Mouse (Mus musculus): ENCODE measurements around the gene Bphl. TPM values are rescaled to one million over a fixed set of nuclear protein-coding genes. Genes with fewer than 3 reads are reported as not detected.

The Bphl gene
- polyA plus RNA-seq, 2 experiments, result 34.4 to 44.3 TPM

- H3K9ac ChIP-seq (ENCODE audit: low read depth, low read length, severe bottlenecking), result no peak overlapping the region
- TF ChIP-seq POLR2A (IDR thresholded peaks at IDR 0.05; ENCODE audit: borderline replicate concordance, extremely low read depth, insufficient read depth, insufficient read length), result no peak
- no peaks in the 10 kb centered on the region for H3K27me3 ChIP-seq (ENCODE audit: control insufficient read depth, insufficient read depth, low read length)
- no peak overlapping the region for H3K4me3 ChIP-seq (replicated peaks; ENCODE audit: low read length)
- H3K9me3 ChIP-seq (ENCODE audit: control insufficient read depth, low read length), result no peaks in the 10 kb centered on the region
- ATAC-seq (ENCODE audit: low FRiP score, low read depth) (peak; percentile 41; the same call in 1 of the 2 replicates), DNase-seq (ENCODE audit: low spot score) (no peak)
- H3K27ac ChIP-seq (replicated peaks; ENCODE audit: low read depth, low read length), result no peak overlapping the region
- 93% methylated on average over 1 of the region's 1 CpGs for WGBS
- no peaks in the 10 kb centered on the region for H3K4me1 ChIP-seq (ENCODE audit: control insufficient read depth, insufficient read depth, low read length)
- H3K4me2 ChIP-seq (replicated peaks; ENCODE audit: low read depth, low read length, severe bottlenecking), result no peak overlapping the region
- peaks cover 48% of the 10 kb centered on the region for H3K36me3 ChIP-seq (ENCODE audit: control insufficient read depth, insufficient read depth, low read length)
These were observed 19.9 kb downstream of the Bphl start for GRCm38 (mm10) chr13:34057252-34057651.

- H3K4me2 ChIP-seq (replicated peaks; ENCODE audit: low read depth, low read length, severe bottlenecking), result no peak overlapping the region
- no peaks in the 10 kb centered on the region for H3K9me3 ChIP-seq (ENCODE audit: control insufficient read depth, low read length)
- ATAC-seq (ENCODE audit: low FRiP score, low read depth) (no peak), DNase-seq (ENCODE audit: low spot score) (no peak)
- H3K4me1 ChIP-seq (ENCODE audit: control insufficient read depth, insufficient read depth, low read length), result no peaks in the 10 kb centered on the region
- H3K4me3 ChIP-seq (replicated peaks; ENCODE audit: low read length), result no peak overlapping the region
- no peak overlapping the region for H3K27ac ChIP-seq (replicated peaks; ENCODE audit: low read depth, low read length)
- no peak overlapping the region for H3K9ac ChIP-seq (ENCODE audit: low read depth, low read length, severe bottlenecking)
- no peak for TF ChIP-seq POLR2A (IDR thresholded peaks at IDR 0.05; ENCODE audit: borderline replicate concordance, extremely low read depth, insufficient read depth, insufficient read length)
- no peaks in the 10 kb centered on the region for H3K27me3 ChIP-seq (ENCODE audit: control insufficient read depth, insufficient read depth, low read length)
- WGBS, result 89% methylated on average over 9 of the region's 9 CpGs
- H3K36me3 ChIP-seq (ENCODE audit: control insufficient read depth, insufficient read depth, low read length), result peaks cover 37% of the 10 kb centered on the region
These were observed 22.7 kb downstream of the Bphl start for GRCm38 (mm10) chr13:34060061-34060460.

GRCm38 (mm10) chr13:34062466-34062865, 25.1 kb downstream of the Bphl start:
- DNase-seq (ENCODE audit: low spot score) (no peak), ATAC-seq (ENCODE audit: low FRiP score, low read depth) (no peak)
- no peaks in the 10 kb centered on the region for H3K4me1 ChIP-seq (ENCODE audit: control insufficient read depth, insufficient read depth, low read length)
- no peak overlapping the region for H3K9ac ChIP-seq (ENCODE audit: low read depth, low read length, severe bottlenecking)
- H3K4me2 ChIP-seq (replicated peaks; ENCODE audit: low read depth, low read length, severe bottlenecking), result no peak overlapping the region
- no peaks in the 10 kb centered on the region for H3K27me3 ChIP-seq (ENCODE audit: control insufficient read depth, insufficient read depth, low read length)
- no peak overlapping the region for H3K4me3 ChIP-seq (replicated peaks; ENCODE audit: low read length)
- H3K9me3 ChIP-seq (ENCODE audit: control insufficient read depth, low read length), result no peaks in the 10 kb centered on the region
- no peak for TF ChIP-seq POLR2A (IDR thresholded peaks at IDR 0.05; ENCODE audit: borderline replicate concordance, extremely low read depth, insufficient read depth, insufficient read length)
- 86% methylated on average over 10 of the region's 10 CpGs for whole genome bisulfite sequencing
- H3K27ac ChIP-seq (replicated peaks; ENCODE audit: low read depth, low read length), result no peak overlapping the region
- H3K36me3 ChIP-seq (ENCODE audit: control insufficient read depth, insufficient read depth, low read length), result peaks cover 33% of the 10 kb centered on the region

- Histone ChIP-seq H3K9ac (ENCODE audit: low read depth, low read length, severe bottlenecking) (no peak overlapping the region), H3K27ac (replicated peaks; ENCODE audit: low read depth, low read length) (no peak overlapping the region), H3K4me1 (ENCODE audit: control insufficient read depth, insufficient read depth, low read length) (no peaks in the 10 kb centered on the region), H3K36me3 (ENCODE audit: control insufficient read depth, insufficient read depth, low read length) (peaks cover 19% of the 10 kb centered on the region), H3K27me3 (ENCODE audit: control insufficient read depth, insufficient read depth, low read length) (no peaks in the 10 kb centered on the region), H3K9me3 (ENCODE audit: control insufficient read depth, low read length) (no peaks in the 10 kb centered on the region), H3K4me3 (replicated peaks; ENCODE audit: low read length) (no peak overlapping the region), H3K4me2 (replicated peaks; ENCODE audit: low read depth, low read length, severe bottlenecking) (no peak overlapping the region)
- ATAC-seq (ENCODE audit: low FRiP score, low read depth), result no peak
- DNase-seq (ENCODE audit: low spot score), result no peak
- WGBS, result 52% methylated on average over 1 of the region's 1 CpGs
- no peak for TF ChIP-seq POLR2A (IDR thresholded peaks at IDR 0.05; ENCODE audit: borderline replicate concordance, extremely low read depth, insufficient read depth, insufficient read length)
These were observed 29.0 kb downstream of the Bphl start for GRCm38 (mm10) chr13:34066351-34066750.

- peaks cover 12% of the 10 kb centered on the region for H3K36me3 ChIP-seq (ENCODE audit: control insufficient read depth, insufficient read depth, low read length)
- H3K9me3 ChIP-seq (ENCODE audit: control insufficient read depth, low read length), result no peaks in the 10 kb centered on the region
- H3K27me3 ChIP-seq (ENCODE audit: control insufficient read depth, insufficient read depth, low read length), result no peaks in the 10 kb centered on the region
- no peak for DNase-seq (ENCODE audit: low spot score)
- no peak overlapping the region for H3K4me2 ChIP-seq (replicated peaks; ENCODE audit: low read depth, low read length, severe bottlenecking)
- no peak overlapping the region for H3K27ac ChIP-seq (replicated peaks; ENCODE audit: low read depth, low read length)
- H3K9ac ChIP-seq (ENCODE audit: low read depth, low read length, severe bottlenecking), result no peak overlapping the region
- WGBS, result 40% methylated on average over 4 of the region's 4 CpGs
- H3K4me3 ChIP-seq (replicated peaks; ENCODE audit: low read length), result no peak overlapping the region
- ATAC-seq (ENCODE audit: low FRiP score, low read depth), result no peak
- H3K4me1 ChIP-seq (ENCODE audit: control insufficient read depth, insufficient read depth, low read length), result no peaks in the 10 kb centered on the region
- TF ChIP-seq POLR2A (IDR thresholded peaks at IDR 0.05; ENCODE audit: borderline replicate concordance, extremely low read depth, insufficient read depth, insufficient read length), result no peak
These were observed 32.9 kb downstream of the Bphl start for GRCm38 (mm10) chr13:34070296-34070695.

GRCm38 (mm10) chr13:34071836-34072235, 34.4 kb downstream of the Bphl start:
- DNase-seq (ENCODE audit: low spot score) (no peak), ATAC-seq (ENCODE audit: low FRiP score, low read depth) (no peak)
- Histone ChIP-seq H3K27ac (replicated peaks; ENCODE audit: low read depth, low read length) (no peak overlapping the region), H3K9ac (ENCODE audit: low read depth, low read length, severe bottlenecking) (no peak overlapping the region), H3K4me3 (replicated peaks; ENCODE audit: low read length) (no peak overlapping the region), H3K36me3 (ENCODE audit: control insufficient read depth, insufficient read depth, low read length) (peaks cover 16% of the 10 kb centered on the region; the same call in 1 of the 2 replicates), H3K9me3 (ENCODE audit: control insufficient read depth, low read length) (no peaks in the 10 kb centered on the region), H3K27me3 (ENCODE audit: control insufficient read depth, insufficient read depth, low read length) (no peaks in the 10 kb centered on the region), H3K4me2 (replicated peaks; ENCODE audit: low read depth, low read length, severe bottlenecking) (no peak overlapping the region), H3K4me1 (ENCODE audit: control insufficient read depth, insufficient read depth, low read length) (peaks cover 4% of the 10 kb centered on the region)
- no peak for TF ChIP-seq POLR2A (IDR thresholded peaks at IDR 0.05; ENCODE audit: borderline replicate concordance, extremely low read depth, insufficient read depth, insufficient read length)
- WGBS, result 77% methylated on average over 6 of the region's 6 CpGs

Measured in limb, embryonic 14.5 days (tissue).